Mouse (Mus musculus): ENCODE results near the gene Casp3. TPM values are rescaled to one million over a fixed set of nuclear protein-coding genes. Genes with fewer than 3 reads are reported as not detected.
A peak's percentile ranks its signal among the peaks of the same experiment; 100 is the strongest.

Gene Casp3
- total RNA-seq, 4 experiments from 2014 or later = 1.8 to 3.7 (median 2.3) TPM

GRCm38 (mm10) chr8:46680671-46681365 is 63.7 kb downstream of the Casp3 start:
- no peak for DNase-seq (ENCODE audit: low spot score)

GRCm38 (mm10) chr8:46686664-46687336 is 69.7 kb downstream of the Casp3 start:
- peak; percentile 96 for DNase-seq (ENCODE audit: low spot score)

Other genes with a start within 250 kb of the Casp3 start
- 100 to 1,000 TPM; 930 to 978 (median 952) TPM for gene Acsl1, start 146.3 kb upstream of the Casp3 start, total RNA-seq (2022)
- gene Cenpu, start 65.3 kb upstream of the Casp3 start, total RNA-seq (2022) = 1 to 10 TPM in 2 of 4 experiments, under 1 TPM in 2; 0.65 to 1.1 (median 0.96) TPM
- 1 to 10 TPM; 1.4 to 2.0 (median 1.7) TPM for gene Primpol, start 79 bp upstream of the Casp3 start, total RNA-seq (2022)
- 10 to 100 TPM; 26.0 to 34.6 (median 27.6) TPM for gene Irf2, start 122.4 kb downstream of the Casp3 start, total RNA-seq (2022)

All from heart, adult 8-10 months (tissue).